Mouse (Mus musculus): ENCODE measurements at regions not wholly inside any gene's neighbourhood (a gene's known extent, or its start where the extent isn't known, plus 50 kb on each side); places are given as distances from the start of the nearest gene placed in this dataset.
"Not testable (repeated sequence)": the region's sequence is repeated elsewhere in the genome, so short reads cannot be mapped to it uniquely, and the experiment has no call there.

GRCm38 (mm10) chr10:96374293-96375069 lies 238.1 kb downstream of the Gm5426 start:
- no peak for DNase-seq

- DNase-seq, result no peak
Observed at GRCm38 (mm10) chr10:96375070-96375447, 238.7 kb downstream of the Gm5426 start.

GRCm38 (mm10) chr10:96377549-96377948 lies 239.3 kb upstream of the Btg1 start:
- peak; percentile 13 for DNase-seq

- DNase-seq, result no peak
Observed at GRCm38 (mm10) chr10:96379016-96379771, 237.6 kb upstream of the Btg1 start.

- no peak for DNase-seq
Observed at GRCm38 (mm10) chr10:96381664-96382063, 235.1 kb upstream of the Btg1 start.

- no peak for DNase-seq
Observed at GRCm38 (mm10) chr10:96391748-96392147, 225.1 kb upstream of the Btg1 start.

GRCm38 (mm10) chr10:96392836-96393235 lies 224.0 kb upstream of the Btg1 start:
- DNase-seq, result no peak

- DNase-seq, result no peak
Observed at GRCm38 (mm10) chr10:96394210-96394609, 222.6 kb upstream of the Btg1 start.

- DNase-seq, result no peak
Observed at GRCm38 (mm10) chr10:96395017-96395416, 221.8 kb upstream of the Btg1 start.

- no peak for DNase-seq
Observed at GRCm38 (mm10) chr10:96397931-96398561, 218.8 kb upstream of the Btg1 start.

GRCm38 (mm10) chr10:96398562-96399288 lies 218.1 kb upstream of the Btg1 start:
- DNase-seq, result no peak

- no peak for DNase-seq
Observed at GRCm38 (mm10) chr10:96399636-96400400, 217.0 kb upstream of the Btg1 start.

- no peak for DNase-seq
Observed at GRCm38 (mm10) chr10:96400793-96401192, 216.0 kb upstream of the Btg1 start.

- DNase-seq, result no peak
Observed at GRCm38 (mm10) chr10:96406306-96406705, 210.5 kb upstream of the Btg1 start.

- no peak for DNase-seq
Observed at GRCm38 (mm10) chr10:96407846-96408245, 209.0 kb upstream of the Btg1 start.

- DNase-seq, result no peak
Observed at GRCm38 (mm10) chr10:96408250-96408649, 208.6 kb upstream of the Btg1 start.

GRCm38 (mm10) chr10:96410028-96410427 lies 206.8 kb upstream of the Btg1 start:
- no peak for DNase-seq

GRCm38 (mm10) chr10:96414807-96415206 lies 202.0 kb upstream of the Btg1 start:
- no peak for DNase-seq

- not testable (repeated sequence) for DNase-seq
Observed at GRCm38 (mm10) chr10:96421506-96421905, 195.3 kb upstream of the Btg1 start.

GRCm38 (mm10) chr10:96427407-96427806 lies 189.4 kb upstream of the Btg1 start:
- DNase-seq, result no peak

GRCm38 (mm10) chr10:96430142-96430541 lies 186.7 kb upstream of the Btg1 start:
- no peak for DNase-seq

GRCm38 (mm10) chr10:96435109-96435508 lies 181.7 kb upstream of the Btg1 start:
- no peak for DNase-seq

All from kidney, adult 11 months (tissue).